Mouse (Mus musculus) heart, adult 2 months (tissue): Measurements from ENCODE around the gene Slc4a5. TPM values are rescaled to one million over a fixed set of nuclear protein-coding genes. Genes with fewer than 3 reads are reported as not detected.

Experiments used
- DNase-seq, 2 experiments: peaks; one replicate each; pipeline ENCODE4 v3.0.0; 2021
- H3K27ac ChIP-seq: fragments of 200-600 bp; 2 replicates; pipeline ENCODE4 v1.8.1; 2022
- H3K27me3 ChIP-seq: fragments of 200-500 bp; 2 replicates; pipeline ENCODE4 v1.6.1; 2012; ENCODE audit warnings: mild to moderate bottlenecking, low read length, inconsistent platforms, mixed read lengths; ENCODE audit not compliant: control insufficient read depth, insufficient read depth
- H3K36me3 ChIP-seq: fragments of 200-500 bp; 2 replicates; pipeline ENCODE4 v1.6.1; 2012; ENCODE audit warnings: low read length, inconsistent platforms; ENCODE audit not compliant: control insufficient read depth, insufficient read depth
- H3K4me1 ChIP-seq: fragments of 200-500 bp; 2 replicates; pipeline ENCODE4 v1.6.1; 2011; ENCODE audit warnings: low read length; ENCODE audit not compliant: control insufficient read depth, insufficient read depth
- H3K4me3 ChIP-seq: fragments of 200-600 bp; 2 replicates; pipeline ENCODE4 v1.8.1; 2022
- H3K79me2 ChIP-seq: fragments of 200-500 bp; replicated peaks from 2 replicates; pipeline ENCODE4 v1.6.1; 2012; ENCODE audit warnings: mild to moderate bottlenecking, inconsistent platforms, low read length, moderate library complexity, mixed read lengths; ENCODE audit not compliant: control insufficient read depth, insufficient read depth
- H3K9ac ChIP-seq: fragments of 200-500 bp; 2 replicates; pipeline ENCODE4 v1.6.1; 2012; ENCODE audit warnings: low read depth, mild to moderate bottlenecking, control low read depth, inconsistent platforms, low read length, mixed read lengths
- CTCF ChIP-seq: fragments of 200-600 bp; IDR thresholded peaks from 2 replicates; pipeline ENCODE4 v1.8.1; 2022; ENCODE audit warnings: antibody characterized with exemption, mild to moderate bottlenecking, moderate library complexity
- EP300 ChIP-seq: fragments of 200-500 bp; IDR thresholded peaks from 2 replicates; pipeline ENCODE4 v1.6.1; 2011; ENCODE audit warnings: low read depth, low read length, control low read depth; ENCODE audit not compliant: insufficient read depth
- POLR2A ChIP-seq: fragments of 200-500 bp; IDR thresholded peaks from 2 replicates; pipeline ENCODE4 v1.6.1; 2011; ENCODE audit warnings: mild to moderate bottlenecking, low read depth, low read length, control low read depth; ENCODE audit not compliant: insufficient read depth
- WGBS: fragments of 180-500 bp; shearing (Covaris S2); methylation state at CpG from one replicate; pipeline ENCODE4 v1.1.7; 2018; 5-methylcytosine and 5-hydroxymethylcytosine counted together
- intact Hi-C: fragments of 180-260 bp; cut with DNase I; formaldehyde crosslinking; loops from one replicate; pipeline ENCODE4 v1.15.1; 2025
- polyA plus RNA-seq: library from polyadenylated mRNA; depleted of rRNA; stranded (reverse); fragments of >200 nt; gene quantifications from 2 replicates; pipeline ENCODE4 v1.2.3, GENCODE M21; 2012
- total RNA-seq, 2 experiments: library from RNA; stranded (reverse); gene quantifications; 2 replicates each; pipeline ENCODE4 v1.2.3; 2021

The Slc4a5 gene
- total and polyA plus RNA-seq, 3 experiments: 0.61 TPM; not detected in 2

DNA sequence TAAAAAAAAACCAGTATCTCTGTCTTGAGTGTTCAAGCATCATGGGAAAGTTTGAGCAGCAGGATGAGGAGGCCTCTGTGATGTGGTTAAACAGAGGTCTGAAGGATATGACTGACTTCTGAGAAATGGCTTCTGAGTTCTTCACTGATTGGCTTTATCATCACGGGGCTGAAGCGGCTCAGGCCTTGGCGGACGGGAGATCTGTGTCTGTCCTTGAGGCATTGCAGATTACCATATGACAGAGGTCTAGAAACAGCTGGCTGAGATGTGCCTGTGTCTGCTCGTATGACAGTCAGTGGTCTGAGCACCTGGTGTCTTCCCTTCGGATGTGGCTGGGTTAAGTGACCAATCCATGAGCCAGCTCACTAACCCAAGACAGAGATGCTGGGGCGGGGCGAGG is 92.9 kb downstream of the Slc4a5 start:
- TF ChIP-seq POLR2A (no peak), CTCF (no peak), EP300 (no peak)
- H3K27me3 ChIP-seq: no peaks in the 10 kb centered on the region
- no peak overlapping the region for H3K4me3 ChIP-seq
- WGBS: 87% methylated on average over 8 of the region's 8 CpGs
- H3K27ac ChIP-seq: no peak overlapping the region
- DNase-seq: no peak
- H3K4me1 ChIP-seq: no peaks in the 10 kb centered on the region; the same call in 1 of the 2 replicates
- intact Hi-C loops: no loop called here
- H3K36me3 ChIP-seq: no peaks in the 10 kb centered on the region
- no peak overlapping the region for H3K9ac ChIP-seq
- H3K79me2 ChIP-seq: no peaks in the 10 kb centered on the region

DNA sequence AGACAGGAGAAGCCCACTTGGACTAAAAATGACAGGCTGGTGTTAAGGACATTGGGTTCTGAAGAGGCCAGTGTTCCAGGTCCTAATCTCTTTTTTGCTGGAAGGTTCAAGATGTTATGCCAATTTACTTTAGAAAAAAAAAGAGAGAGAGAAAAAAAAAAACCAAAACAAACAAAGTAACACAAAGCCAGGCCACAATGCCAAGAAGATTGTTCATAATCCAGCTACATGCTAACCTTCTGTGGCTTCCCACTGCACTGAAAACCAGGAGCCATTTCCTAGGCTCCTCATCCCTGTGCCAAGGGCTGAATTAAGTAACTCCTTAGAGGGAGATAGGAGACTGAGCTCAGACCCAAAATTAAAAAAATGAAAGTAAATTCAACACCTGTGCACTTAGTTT is 95.7 kb downstream of the Slc4a5 start:
- intact Hi-C loops: no loop called here
- no peaks in the 10 kb centered on the region; the same call in 1 of the 2 replicates for H3K4me1 ChIP-seq
- H3K4me3 ChIP-seq: no peak overlapping the region
- TF ChIP-seq EP300 (no peak), POLR2A (no peak), CTCF (no peak)
- no peaks in the 10 kb centered on the region for H3K36me3 ChIP-seq
- H3K79me2 ChIP-seq: no peaks in the 10 kb centered on the region
- no peak overlapping the region for H3K27ac ChIP-seq
- no peak overlapping the region for H3K9ac ChIP-seq
- H3K27me3 ChIP-seq: no peaks in the 10 kb centered on the region
- DNase-seq: no peak

DNA sequence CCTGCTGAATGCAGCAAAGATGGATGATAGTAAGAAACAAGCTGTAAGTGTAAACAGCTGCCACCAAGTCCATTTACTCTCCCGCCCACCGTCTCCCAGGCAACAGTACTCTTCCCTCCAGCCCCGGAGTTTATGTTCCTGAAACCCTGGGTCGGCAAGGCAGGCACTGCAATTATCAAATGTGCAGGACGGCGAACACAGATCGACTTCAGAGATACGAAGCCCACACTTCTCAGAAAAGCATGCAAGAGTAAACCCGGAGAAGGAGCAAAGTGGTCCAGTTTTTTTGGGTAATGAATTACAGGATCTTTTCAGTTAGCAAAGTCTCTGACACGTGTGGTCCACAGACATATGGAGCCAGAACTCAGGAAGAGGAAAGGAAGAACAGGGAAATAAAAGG is 96.4 kb downstream of the Slc4a5 start:
- Histone ChIP-seq H3K4me3 (no peak overlapping the region), H3K79me2 (no peaks in the 10 kb centered on the region), H3K36me3 (no peaks in the 10 kb centered on the region), H3K4me1 (no peaks in the 10 kb centered on the region; the same call in 1 of the 2 replicates), H3K27me3 (no peaks in the 10 kb centered on the region), H3K27ac (no peak overlapping the region), H3K9ac (no peak overlapping the region)
- TF ChIP-seq EP300 (no peak), POLR2A (no peak), CTCF (no peak)
- DNase-seq: no peak
- intact Hi-C loops: no loop called here
- WGBS: 30% methylated on average over 10 of the region's 10 CpGs

DNA sequence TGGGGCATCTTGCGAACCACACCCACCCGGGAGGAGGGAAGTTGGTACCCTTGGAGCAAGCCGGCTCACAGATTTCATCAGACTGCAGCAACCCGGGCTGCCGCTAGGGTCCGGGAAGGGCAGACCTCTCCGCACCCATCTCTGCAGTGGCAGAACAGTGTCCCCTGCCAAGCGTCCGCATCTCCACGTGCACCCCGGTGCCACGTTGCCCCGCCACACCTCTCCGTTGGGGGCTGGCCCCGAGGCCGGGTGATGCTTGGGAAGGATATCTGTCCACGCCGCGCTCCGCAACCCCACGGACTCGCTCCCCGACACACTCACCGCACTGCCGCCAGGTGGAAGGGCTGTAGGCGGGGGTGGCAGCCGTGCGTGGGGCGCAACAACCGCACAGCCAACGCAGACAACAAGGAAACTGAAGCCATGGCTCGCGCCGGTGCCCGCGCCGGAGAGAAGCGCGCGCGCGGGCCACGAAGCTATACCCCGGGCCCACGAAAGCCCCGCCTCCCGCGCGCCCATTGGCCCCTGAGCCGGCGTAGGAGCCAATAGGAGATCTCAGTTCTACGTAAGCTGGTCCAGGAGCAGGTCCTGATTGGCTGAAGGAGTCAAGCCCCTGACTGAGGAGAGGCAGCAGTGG is 97.6 kb downstream of the Slc4a5 start:
- peak; percentile 90 to 93 for DNase-seq
- peak overlapping the region; percentile 88 for H3K4me3 ChIP-seq
- H3K9ac ChIP-seq: peak overlapping the region; percentile 70
- H3K4me1 ChIP-seq: no peaks in the 10 kb centered on the region; the same call in 1 of the 2 replicates
- TF ChIP-seq CTCF (peak; percentile 86), EP300 (no peak)
- H3K79me2 ChIP-seq: no peaks in the 10 kb centered on the region
- intact Hi-C loops: no loop called here
- H3K36me3 ChIP-seq: no peaks in the 10 kb centered on the region
- under 1% methylated on average over 52 of the region's 52 CpGs for WGBS
- H3K27me3 ChIP-seq: no peaks in the 10 kb centered on the region
- H3K27ac ChIP-seq: no peak overlapping the region

DNA sequence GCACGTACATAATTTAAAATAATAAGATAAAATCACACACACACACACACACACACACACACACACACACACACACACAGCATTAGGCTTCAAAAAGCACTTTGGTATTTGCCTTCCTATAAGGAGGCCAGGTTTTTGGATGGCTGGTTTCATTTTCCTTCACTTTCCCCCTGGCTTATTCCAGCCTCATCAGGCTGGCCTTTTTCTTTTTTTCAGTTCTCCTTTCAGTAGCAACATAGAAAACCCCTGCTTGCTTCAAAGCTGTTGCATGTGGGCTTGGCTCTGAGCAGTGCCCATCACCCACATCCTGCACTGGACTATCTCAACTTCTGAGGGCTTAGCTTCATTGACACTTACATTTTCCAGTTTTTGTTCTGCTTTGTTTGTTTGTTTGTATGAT is 102.3 kb downstream of the Slc4a5 start:
- H3K36me3 ChIP-seq: peaks cover 4% of the 10 kb centered on the region
- DNase-seq: no peak
- H3K9ac ChIP-seq: no peak overlapping the region
- H3K4me1 ChIP-seq: peaks cover 2% of the 10 kb centered on the region
- H3K79me2 ChIP-seq: no peaks in the 10 kb centered on the region
- no peak overlapping the region for H3K27ac ChIP-seq
- H3K4me3 ChIP-seq: no peak overlapping the region
- intact Hi-C loops: no loop called here
- TF ChIP-seq CTCF: no peak
- H3K27me3 ChIP-seq: no peaks in the 10 kb centered on the region
- 27% methylated on average over 1 of the region's 1 CpGs for WGBS

DNA sequence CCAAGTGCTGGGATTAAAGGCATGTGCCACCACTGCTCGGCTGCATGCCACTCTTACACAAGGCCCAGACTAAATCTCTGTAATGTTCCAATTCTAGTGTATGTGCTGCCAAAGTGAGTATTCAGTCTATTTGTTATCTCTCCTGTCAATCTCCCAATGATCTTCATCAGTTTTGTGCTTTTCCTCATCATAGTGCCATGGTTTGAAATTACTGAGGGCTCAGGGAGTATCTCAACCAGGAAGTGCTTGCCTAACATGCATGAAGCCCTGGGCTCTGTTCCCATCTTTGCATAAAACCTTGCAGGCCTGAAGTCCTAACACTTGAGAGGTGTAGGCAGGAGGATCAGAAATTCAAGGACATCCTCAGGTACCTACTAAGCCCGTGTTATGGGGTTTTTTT is 103.2 kb downstream of the Slc4a5 start:
- Histone ChIP-seq H3K79me2 (peaks cover 2% of the 10 kb centered on the region; the same call in 1 of the 2 replicates), H3K4me3 (no peak overlapping the region), H3K27me3 (no peaks in the 10 kb centered on the region), H3K9ac (no peak overlapping the region), H3K27ac (no peak overlapping the region), H3K4me1 (peaks cover 2% of the 10 kb centered on the region), H3K36me3 (peaks cover 8% of the 10 kb centered on the region)
- DNase-seq: no peak
- 63% methylated on average over 2 of the region's 2 CpGs for WGBS
- TF ChIP-seq EP300 (no peak), CTCF (no peak), POLR2A (no peak)
- intact Hi-C loops: no loop called here
